Mouse (Mus musculus) kidney, embryonic 15.5 days (tissue): ENCODE measurements around the gene Uroc1. TPM values are rescaled to one million over a fixed set of nuclear protein-coding genes. Genes with fewer than 3 reads are reported as not detected.

Experiments
- ATAC-seq: fragments of 200-750 bp; cut with Nextera tagmentation; replicated peaks from 2 replicates; pipeline ENCODE4 v1.8.0; 2017; ENCODE audit warnings: moderate TSS enrichment; ENCODE audit not compliant: low FRiP score
- H3K27ac ChIP-seq: fragments of 300-500 bp; sonication (generic); 2 replicates; pipeline ENCODE4 v1.5.1; 2015; ENCODE audit warnings: mild to moderate bottlenecking, inconsistent platforms
- H3K27me3 ChIP-seq: fragments of 300-500 bp; sonication (generic); 2 replicates; pipeline ENCODE4 v1.6.1; 2015; ENCODE audit warnings: inconsistent platforms
- H3K36me3 ChIP-seq: fragments of 300-500 bp; sonication (generic); 2 replicates; pipeline ENCODE4 v1.6.1; 2015; ENCODE audit warnings: inconsistent platforms
- H3K4me1 ChIP-seq: fragments of 300-500 bp; sonication (generic); 2 replicates; pipeline ENCODE4 v1.6.1; 2015; ENCODE audit warnings: inconsistent platforms
- H3K4me2 ChIP-seq: fragments of 300-500 bp; sonication (generic); 2 replicates; pipeline ENCODE4 v1.6.1; 2015; ENCODE audit warnings: moderate library complexity, mild to moderate bottlenecking, inconsistent platforms
- H3K4me3 ChIP-seq: fragments of 300-500 bp; sonication (generic); replicated peaks from 2 replicates; pipeline ENCODE4 v1.5.1; 2015; ENCODE audit warnings: mild to moderate bottlenecking, inconsistent platforms
- H3K9ac ChIP-seq: fragments of 300-500 bp; sonication (generic); 2 replicates; pipeline ENCODE4 v1.6.1; 2015; ENCODE audit warnings: mild to moderate bottlenecking, inconsistent platforms
- H3K9me3 ChIP-seq: fragments of 300-500 bp; sonication (generic); replicated peaks from 2 replicates; pipeline ENCODE4 v1.6.1; 2016; ENCODE audit warnings: inconsistent platforms
- WGBS: fragments of 180-500 bp; shearing (Covaris S2); methylation state at CpG from one replicate; pipeline ENCODE4 v1.1.7; 2015; ENCODE audit warnings: mixed read lengths; 5-methylcytosine and 5-hydroxymethylcytosine counted together
- polyA plus RNA-seq: library from polyadenylated mRNA; unstranded; fragments of >200 nt; fragmentation: Nextera tagmentation; extraction: Ambion mirVana; gene quantifications from 2 replicates; pipeline ENCODE4 v1.2.1, GENCODE M21; 2015

Gene Uroc1
- polyA plus RNA-seq, 1 experiment from 2014 or later: 0.44 TPM

GRCm38 (mm10) chr6:90321811-90322210, 11.3 kb upstream of the Uroc1 start:
- Histone ChIP-seq H3K4me2 (no peak overlapping the region), H3K4me1 (peaks cover 27% of the 10 kb centered on the region), H3K9ac (no peak overlapping the region), H3K27me3 (0 out of 2 replicates have a peak, but pooled peaks cover 3% of the 10 kb centered on the region), H3K9me3 (no peaks in the 10 kb centered on the region), H3K27ac (no peak overlapping the region), H3K4me3 (no peak overlapping the region), H3K36me3 (no peaks in the 10 kb centered on the region)
- WGBS: 40% methylated on average over 4 of the region's 4 CpGs
- no peak for ATAC-seq

GRCm38 (mm10) chr6:90324026-90324425, 9.1 kb upstream of the Uroc1 start:
- WGBS: 68% methylated on average over 3 of the region's 3 CpGs
- H3K4me2 ChIP-seq: no peak overlapping the region
- no peak overlapping the region for H3K9ac ChIP-seq
- no peaks in the 10 kb centered on the region for H3K9me3 ChIP-seq
- no peak overlapping the region for H3K27ac ChIP-seq
- peaks cover 27% of the 10 kb centered on the region for H3K4me1 ChIP-seq
- H3K36me3 ChIP-seq: no peaks in the 10 kb centered on the region
- no peak overlapping the region for H3K4me3 ChIP-seq
- ATAC-seq: no peak
- 0 out of 2 replicates have a peak, but pooled peaks cover 3% of the 10 kb centered on the region for H3K27me3 ChIP-seq

DNA sequence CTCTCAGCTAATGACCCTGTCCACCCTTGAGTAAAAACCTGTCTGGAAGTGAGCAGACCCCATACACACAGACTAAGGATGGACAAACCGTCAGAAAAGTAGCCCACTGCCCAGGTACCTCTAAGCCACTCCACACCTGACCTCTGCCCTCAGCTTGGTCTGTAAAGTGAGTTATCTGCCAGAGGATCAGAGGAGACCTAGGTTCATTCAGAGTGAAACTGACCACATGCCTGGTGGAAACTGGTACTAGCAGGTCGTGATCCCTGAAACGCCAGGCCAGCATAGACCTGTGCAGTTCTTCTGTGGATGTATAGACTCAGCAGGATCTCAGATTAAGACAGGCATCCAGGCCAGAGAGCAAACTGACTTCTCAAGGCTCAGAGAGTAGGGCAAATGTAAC, 8.6 kb upstream of the Uroc1 start:
- Histone ChIP-seq H3K9me3 (no peaks in the 10 kb centered on the region), H3K4me3 (peak overlapping the region; percentile 37; the same call in 1 of the 2 replicates), H3K4me2 (peak overlapping the region; percentile 65), H3K4me1 (peaks cover 27% of the 10 kb centered on the region), H3K27me3 (0 out of 2 replicates have a peak, but pooled peaks cover 3% of the 10 kb centered on the region), H3K36me3 (no peaks in the 10 kb centered on the region), H3K9ac (no peak overlapping the region), H3K27ac (no peak overlapping the region)
- ATAC-seq: no peak
- 50% methylated on average over 3 of the region's 3 CpGs for WGBS

GRCm38 (mm10) chr6:90324991-90325390, 8.1 kb upstream of the Uroc1 start, which contains the start of gene Chst13:
Gene Chst13 (minus strand): TSS chr6:90325185.
- peak within 1 kb of the TSS; percentile 65 for H3K4me2 ChIP-seq
- no peaks in the 10 kb centered on the region for H3K9me3 ChIP-seq
- 4% methylated on average over 22 of the region's 22 CpGs for WGBS
- H3K4me1 ChIP-seq: peaks cover 23% of the 10 kb centered on the region
- no peak within 1 kb of the TSS for H3K27ac ChIP-seq
- H3K36me3 ChIP-seq: no peaks in the 10 kb centered on the region
- H3K9ac ChIP-seq: peak within 1 kb of the TSS; percentile 17; the same call in 1 of the 2 replicates
- H3K27me3 ChIP-seq: 0 out of 2 replicates have a peak, but pooled peaks cover 3% of the 10 kb centered on the region
- peak within 1 kb of the TSS; percentile 37 for H3K4me3 ChIP-seq
- ATAC-seq: peak; percentile 74

DNA sequence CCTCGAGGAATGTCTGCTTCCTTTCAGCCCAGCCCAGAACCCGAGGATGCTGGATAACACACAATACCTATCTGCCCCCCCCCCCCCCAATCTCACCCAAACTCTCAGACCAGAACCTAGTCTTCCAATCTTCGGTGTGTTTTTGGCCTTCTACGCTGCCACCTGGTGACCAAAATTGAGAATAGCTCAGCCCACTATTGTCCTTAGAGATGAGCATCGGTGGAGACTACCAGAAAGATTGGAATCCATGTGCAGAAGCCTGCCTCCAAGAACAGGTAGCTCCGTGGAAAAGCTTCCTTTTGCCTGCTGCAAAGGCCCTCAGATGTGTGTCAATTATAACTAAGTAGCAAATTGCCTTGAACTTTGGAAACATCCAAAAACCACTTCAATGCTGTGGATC, 5.4 kb upstream of the Uroc1 start:
- H3K4me3 ChIP-seq: no peak overlapping the region
- no peak overlapping the region for H3K4me2 ChIP-seq
- peaks cover 13% of the 10 kb centered on the region for H3K4me1 ChIP-seq
- H3K9me3 ChIP-seq: no peaks in the 10 kb centered on the region
- ATAC-seq: no peak
- H3K27me3 ChIP-seq: 0 out of 2 replicates have a peak, but pooled peaks cover 3% of the 10 kb centered on the region
- no peaks in the 10 kb centered on the region for H3K36me3 ChIP-seq
- no peak overlapping the region for H3K27ac ChIP-seq
- 20% methylated on average over 6 of the region's 6 CpGs for WGBS
- no peak overlapping the region for H3K9ac ChIP-seq

DNA sequence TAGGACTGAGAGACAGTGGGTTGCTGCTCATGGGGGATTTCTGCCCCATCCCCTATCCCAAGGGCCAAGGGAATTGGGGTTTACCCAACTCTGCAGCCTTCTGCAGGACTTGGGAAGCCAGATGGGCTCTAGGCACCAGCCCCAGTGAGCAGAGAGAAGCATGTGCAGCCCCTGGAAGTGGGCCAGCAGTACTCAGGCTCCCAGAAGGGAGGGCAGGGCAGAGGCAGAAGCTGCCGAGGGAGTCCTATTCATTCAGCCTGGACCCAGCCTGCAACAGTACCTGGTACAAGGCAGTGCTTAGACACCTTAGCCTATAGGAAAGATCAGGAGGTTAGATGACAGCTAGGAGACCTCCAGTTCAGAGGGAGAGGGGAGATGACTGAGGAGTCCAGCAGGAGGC, 3.1 kb upstream of the Uroc1 start:
- 0 out of 2 replicates have a peak, but pooled peaks cover 3% of the 10 kb centered on the region for H3K27me3 ChIP-seq
- peaks cover 6% of the 10 kb centered on the region for H3K4me1 ChIP-seq
- H3K9me3 ChIP-seq: no peaks in the 10 kb centered on the region
- H3K9ac ChIP-seq: no peak overlapping the region
- WGBS: 13% methylated on average over 1 of the region's 1 CpGs
- H3K4me2 ChIP-seq: no peak overlapping the region
- no peak overlapping the region for H3K27ac ChIP-seq
- H3K36me3 ChIP-seq: no peaks in the 10 kb centered on the region
- ATAC-seq: no peak
- H3K4me3 ChIP-seq: no peak overlapping the region

- Histone ChIP-seq H3K36me3 (no peaks in the 10 kb centered on the region), H3K4me1 (no peaks in the 10 kb centered on the region), H3K9ac (no peak overlapping the region), H3K27ac (no peak overlapping the region), H3K4me2 (no peak overlapping the region), H3K9me3 (no peaks in the 10 kb centered on the region), H3K4me3 (no peak overlapping the region), H3K27me3 (no peaks in the 10 kb centered on the region)
- WGBS: 89% methylated on average over 3 of the region's 3 CpGs
- no peak for ATAC-seq
These were observed 1.2 kb downstream of the Uroc1 start for GRCm38 (mm10) chr6:90334244-90334643.

GRCm38 (mm10) chr6:90342343-90342742, 9.3 kb downstream of the Uroc1 start:
- ATAC-seq: no peak
- 58% methylated on average over 2 of the region's 2 CpGs for WGBS
- Histone ChIP-seq H3K27ac (no peak overlapping the region), H3K9ac (no peak overlapping the region), H3K36me3 (no peaks in the 10 kb centered on the region), H3K4me1 (0 out of 2 replicates have a peak, but pooled peaks cover 3% of the 10 kb centered on the region), H3K9me3 (no peaks in the 10 kb centered on the region), H3K4me3 (no peak overlapping the region), H3K27me3 (no peaks in the 10 kb centered on the region), H3K4me2 (no peak overlapping the region)

DNA sequence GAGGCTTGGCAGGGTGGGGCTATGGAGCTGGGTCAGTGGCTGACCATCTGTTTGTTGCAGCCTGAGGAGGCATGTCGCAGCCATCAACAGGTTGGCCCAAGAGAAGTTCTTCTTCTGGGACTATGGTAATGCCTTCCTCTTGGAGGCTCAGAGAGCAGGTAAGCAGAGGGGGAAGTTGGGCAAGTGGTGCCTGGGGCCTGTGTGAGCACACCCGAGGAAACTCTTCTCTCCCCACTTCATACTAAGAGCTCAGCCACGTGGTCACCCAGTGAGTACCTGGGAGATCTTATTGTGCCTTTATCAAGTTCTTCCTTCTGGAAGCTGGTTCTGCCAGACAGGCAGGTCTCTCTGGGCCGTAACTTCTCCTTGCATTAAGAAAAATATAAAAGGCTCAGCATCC, 14.1 kb downstream of the Uroc1 start:
- ATAC-seq: no peak
- H3K36me3 ChIP-seq: no peaks in the 10 kb centered on the region
- H3K4me3 ChIP-seq: no peak overlapping the region
- H3K4me1 ChIP-seq: no peaks in the 10 kb centered on the region
- no peak overlapping the region for H3K4me2 ChIP-seq
- H3K27me3 ChIP-seq: no peaks in the 10 kb centered on the region
- no peak overlapping the region for H3K9ac ChIP-seq
- H3K27ac ChIP-seq: no peak overlapping the region
- H3K9me3 ChIP-seq: no peaks in the 10 kb centered on the region
- WGBS: 85% methylated on average over 4 of the region's 4 CpGs

GRCm38 (mm10) chr6:90348500-90348899, 15.4 kb downstream of the Uroc1 start:
- no peaks in the 10 kb centered on the region for H3K4me1 ChIP-seq
- H3K27me3 ChIP-seq: no peaks in the 10 kb centered on the region

GRCm38 (mm10) chr6:90350011-90350410, 16.9 kb downstream of the Uroc1 start:
- WGBS: 77% methylated on average over 2 of the region's 2 CpGs
- ATAC-seq: no peak

More at GRCm38 (mm10) chr6:90348500-90348899, 15.4 kb downstream of the Uroc1 start:
- H3K4me2 ChIP-seq: no peak overlapping the region
- WGBS: 77% methylated on average over 4 of the region's 4 CpGs
- ATAC-seq: no peak
- H3K9me3 ChIP-seq: no peaks in the 10 kb centered on the region
- no peak overlapping the region for H3K27ac ChIP-seq
- no peaks in the 10 kb centered on the region for H3K36me3 ChIP-seq
- H3K4me3 ChIP-seq: no peak overlapping the region
- H3K9ac ChIP-seq: no peak overlapping the region

GRCm38 (mm10) chr6:90358142-90358541, 25.1 kb downstream of the Uroc1 start:
- no peak overlapping the region for H3K4me2 ChIP-seq
- no peaks in the 10 kb centered on the region for H3K36me3 ChIP-seq
- no peaks in the 10 kb centered on the region for H3K9me3 ChIP-seq
- no peak overlapping the region for H3K4me3 ChIP-seq
- H3K27ac ChIP-seq: no peak overlapping the region
- no peak overlapping the region for H3K9ac ChIP-seq
- peaks cover 35% of the 10 kb centered on the region for H3K4me1 ChIP-seq
- no peaks in the 10 kb centered on the region for H3K27me3 ChIP-seq
- 65% methylated on average over 5 of the region's 5 CpGs for WGBS
- no peak for ATAC-seq

More at GRCm38 (mm10) chr6:90350011-90350410, 16.9 kb downstream of the Uroc1 start:
- Histone ChIP-seq H3K4me3 (no peak overlapping the region), H3K36me3 (no peaks in the 10 kb centered on the region), H3K27me3 (no peaks in the 10 kb centered on the region), H3K9me3 (no peaks in the 10 kb centered on the region), H3K9ac (no peak overlapping the region), H3K4me1 (no peaks in the 10 kb centered on the region), H3K4me2 (no peak overlapping the region), H3K27ac (no peak overlapping the region)

- H3K9me3 ChIP-seq: no peaks in the 10 kb centered on the region
- peaks cover 35% of the 10 kb centered on the region for H3K4me1 ChIP-seq
- H3K9ac ChIP-seq: no peak overlapping the region
- 62% methylated on average over 2 of the region's 2 CpGs for WGBS
- no peaks in the 10 kb centered on the region for H3K27me3 ChIP-seq
- H3K27ac ChIP-seq: peak overlapping the region; percentile 61
- H3K4me3 ChIP-seq: no peak overlapping the region
- no peak overlapping the region for H3K4me2 ChIP-seq
- no peaks in the 10 kb centered on the region for H3K36me3 ChIP-seq
- ATAC-seq: peak; percentile 86
These were observed 26.4 kb downstream of the Uroc1 start for GRCm38 (mm10) chr6:90359445-90359844.
